Mouse (Mus musculus) liver, postnatal 0 days (tissue): ENCODE results near the gene Epas1. TPM values are rescaled to one million over a fixed set of nuclear protein-coding genes. Genes with fewer than 3 reads are reported as not detected.

Experiments used
- ATAC-seq: fragments of 200-750 bp; cut with Nextera tagmentation; 2 replicates; pipeline ENCODE4 v1.8.0; 2017; ENCODE audit warnings: mild to moderate bottlenecking, moderate library complexity
- DNase-seq: peaks from one replicate; pipeline ENCODE4 v3.0.0-alpha.2; 2016
- H3K27ac ChIP-seq: fragments of 300-500 bp; sonication (generic); 2 replicates; pipeline ENCODE4 v1.5.1; 2014; ENCODE audit warnings: antibody characterized with exemption, moderate library complexity, mild to moderate bottlenecking, low read depth
- H3K27me3 ChIP-seq: fragments of 300-500 bp; sonication (generic); 2 replicates; pipeline ENCODE4 v1.6.1; 2014; ENCODE audit warnings: low read length, control low read depth, mixed read lengths; ENCODE audit not compliant: insufficient read depth
- H3K36me3 ChIP-seq: fragments of 300-500 bp; sonication (generic); replicated peaks from 2 replicates; pipeline ENCODE4 v1.6.1; 2014; ENCODE audit warnings: mild to moderate bottlenecking, control low read depth, low read length, moderate library complexity, mixed read lengths; ENCODE audit not compliant: insufficient read depth
- H3K4me1 ChIP-seq: fragments of 300-500 bp; sonication (generic); 2 replicates; pipeline ENCODE4 v1.6.1; 2014; ENCODE audit warnings: antibody characterized with exemption, mild to moderate bottlenecking, control low read depth; ENCODE audit not compliant: insufficient read depth
- H3K4me2 ChIP-seq: fragments of 300-500 bp; sonication (generic); 2 replicates; pipeline ENCODE4 v1.6.1; 2014; ENCODE audit warnings: low read depth, mild to moderate bottlenecking, low read length, moderate library complexity, mixed read lengths
- H3K4me3 ChIP-seq: fragments of 300-500 bp; sonication (generic); 2 replicates; pipeline ENCODE4 v1.5.1; 2014; ENCODE audit warnings: low read depth, low read length
- H3K9ac ChIP-seq: fragments of 300-500 bp; sonication (generic); replicated peaks from 2 replicates; pipeline ENCODE4 v1.6.1; 2014; ENCODE audit warnings: mild to moderate bottlenecking, moderate library complexity
- H3K9me3 ChIP-seq: fragments of 300-500 bp; sonication (generic); 2 replicates; pipeline ENCODE4 v1.6.1; 2016; ENCODE audit warnings: mild to moderate bottlenecking, control low read depth, low read length, mixed read lengths
- CTCF ChIP-seq: sonication (generic); IDR thresholded peaks from 2 replicates; pipeline ENCODE4 v1.5.1; 2016; ENCODE audit warnings: antibody characterized with exemption, low read depth
- EP300 ChIP-seq: IDR thresholded peaks from 2 replicates; pipeline ENCODE4 v1.6.1; 2016; ENCODE audit warnings: antibody characterized with exemption, low read depth, mild to moderate bottlenecking
- WGBS: fragments of 180-500 bp; shearing (Covaris S2); extraction: QIAGEN DNeasy Blood & Tissue Kit; methylation state at CpG from one replicate; pipeline ENCODE4 v1.1.7; 2014; ENCODE audit not compliant: insufficient replicate concordance; 5-methylcytosine and 5-hydroxymethylcytosine counted together
- polyA plus RNA-seq: library from polyadenylated mRNA; unstranded; fragments of >200 nt; fragmentation: Nextera tagmentation; extraction: Ambion mirVana; gene quantifications from 2 replicates; pipeline ENCODE4 v1.2.1, GENCODE M21; 2015

Gene Epas1
- polyA plus RNA-seq, 1 experiment from 2014 or later: 8.2 TPM

DNA sequence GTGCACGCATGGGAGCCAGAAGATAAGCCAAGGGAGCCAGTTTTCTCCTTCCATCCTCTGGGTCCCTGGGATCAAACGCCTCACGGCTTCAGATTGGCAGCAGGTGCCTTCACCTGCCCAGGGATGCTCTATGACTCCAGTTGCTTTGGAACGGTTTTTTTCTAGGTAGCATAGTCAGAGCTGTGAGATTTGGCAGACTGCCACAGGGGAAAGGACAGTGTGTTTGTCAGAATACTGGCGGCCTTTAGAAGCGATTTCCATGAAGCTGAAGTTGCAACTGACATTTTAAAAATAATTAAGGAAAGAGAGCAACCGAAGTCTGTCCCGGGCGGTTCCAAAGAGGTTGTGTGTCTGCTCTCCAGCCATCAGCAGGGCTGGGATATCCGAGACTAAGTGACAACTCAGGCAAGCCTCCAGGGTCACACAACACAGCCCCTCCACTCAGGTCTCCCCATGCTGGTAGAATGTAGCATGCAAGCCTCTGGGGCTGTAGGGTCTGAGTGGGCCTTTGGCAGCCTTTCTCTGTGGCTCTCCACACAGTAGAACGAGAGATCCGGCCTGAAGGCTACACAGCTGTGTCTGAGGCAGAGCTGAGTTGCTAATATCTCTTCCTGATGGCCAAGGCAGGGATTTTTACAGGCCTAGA is 28.4 kb downstream of the Epas1 start:
- DNase-seq (peak; percentile 41), ATAC-seq (no peak)
- Histone ChIP-seq H3K9ac (0 out of 2 replicates have a peak overlapping the region, but pooled peaks have one; percentile 21), H3K9me3 (no peaks in the 10 kb centered on the region), H3K27me3 (no peaks in the 10 kb centered on the region), H3K4me2 (no peak overlapping the region), H3K36me3 (0 out of 2 replicates have a peak, but pooled peaks cover 5% of the 10 kb centered on the region), H3K4me1 (peaks cover 2% of the 10 kb centered on the region; the same call in 1 of the 2 replicates), H3K4me3 (no peak overlapping the region), H3K27ac (0 out of 2 replicates have a peak overlapping the region, but pooled peaks have one; percentile 7)
- no peak for TF ChIP-seq CTCF
- TF ChIP-seq EP300: no peak
- WGBS: 60% methylated on average over 12 of the region's 12 CpGs

DNA sequence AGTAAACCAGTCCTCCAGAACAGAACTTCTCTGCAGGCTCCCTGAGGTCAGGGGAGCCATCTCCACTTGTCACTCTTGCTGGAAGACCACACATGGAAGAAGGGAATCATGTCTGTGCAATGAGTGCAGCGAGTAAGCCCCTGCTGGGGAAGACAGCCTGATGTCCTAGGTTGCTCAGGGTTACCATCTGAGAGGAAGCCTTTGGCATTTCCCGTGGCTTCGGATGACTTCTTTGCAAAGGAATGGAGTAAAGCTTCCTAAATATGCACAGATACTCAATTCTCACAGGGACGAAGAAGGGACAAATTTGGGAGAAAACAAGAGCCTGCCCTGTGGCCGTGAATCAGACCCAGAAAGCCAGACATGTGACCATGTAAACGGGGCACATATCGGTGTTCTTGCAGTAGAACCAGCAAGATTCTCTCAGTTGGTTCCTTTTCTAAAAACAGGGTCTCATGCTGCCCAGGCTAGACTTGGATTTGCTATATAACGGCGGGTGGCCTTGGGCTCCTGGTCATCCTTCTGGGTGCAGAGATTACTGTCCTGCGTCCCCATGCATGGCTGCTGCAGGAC is 31.0 kb downstream of the Epas1 start:
- 63% methylated on average over 10 of the region's 10 CpGs for whole genome bisulfite sequencing
- no peak for TF ChIP-seq EP300
- TF ChIP-seq CTCF: no peak
- Histone ChIP-seq H3K9ac (no peak overlapping the region), H3K9me3 (no peaks in the 10 kb centered on the region), H3K4me1 (peaks cover 7% of the 10 kb centered on the region), H3K4me3 (no peak overlapping the region), H3K27ac (peak overlapping the region; percentile 24; the same call in 1 of the 2 replicates), H3K36me3 (0 out of 2 replicates have a peak, but pooled peaks cover 6% of the 10 kb centered on the region), H3K4me2 (no peak overlapping the region), H3K27me3 (no peaks in the 10 kb centered on the region)
- ATAC-seq (no peak), DNase-seq (no peak)

DNA sequence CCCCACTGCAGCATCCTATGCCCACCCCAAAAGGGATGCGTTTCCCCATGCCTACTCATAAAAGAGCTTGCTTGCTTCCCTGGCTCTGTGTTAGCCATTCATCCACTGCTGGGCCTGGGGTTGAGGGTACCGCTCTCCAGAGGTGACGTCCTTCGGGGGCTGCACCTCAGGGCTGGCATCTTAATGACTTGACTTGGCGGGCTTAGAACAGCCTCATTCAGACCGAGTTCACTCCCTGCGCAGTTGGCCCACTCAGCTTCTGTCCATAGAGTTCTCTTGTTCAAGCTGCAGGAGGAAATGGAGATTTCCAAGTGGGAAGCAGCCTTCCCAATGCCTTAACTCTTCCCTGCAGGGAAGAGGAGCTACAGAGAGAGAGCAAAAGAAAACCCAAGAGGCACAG is 32.1 kb downstream of the Epas1 start:
- Histone ChIP-seq H3K9me3 (no peaks in the 10 kb centered on the region), H3K9ac (no peak overlapping the region), H3K27ac (no peak overlapping the region), H3K27me3 (no peaks in the 10 kb centered on the region), H3K4me2 (no peak overlapping the region), H3K4me3 (no peak overlapping the region), H3K36me3 (0 out of 2 replicates have a peak, but pooled peaks cover 6% of the 10 kb centered on the region), H3K4me1 (peaks cover 7% of the 10 kb centered on the region)
- no peak for TF ChIP-seq EP300
- no peak for TF ChIP-seq CTCF
- DNase-seq: no peak
- 62% methylated on average over 7 of the region's 7 CpGs for WGBS
- ATAC-seq: no peak

DNA sequence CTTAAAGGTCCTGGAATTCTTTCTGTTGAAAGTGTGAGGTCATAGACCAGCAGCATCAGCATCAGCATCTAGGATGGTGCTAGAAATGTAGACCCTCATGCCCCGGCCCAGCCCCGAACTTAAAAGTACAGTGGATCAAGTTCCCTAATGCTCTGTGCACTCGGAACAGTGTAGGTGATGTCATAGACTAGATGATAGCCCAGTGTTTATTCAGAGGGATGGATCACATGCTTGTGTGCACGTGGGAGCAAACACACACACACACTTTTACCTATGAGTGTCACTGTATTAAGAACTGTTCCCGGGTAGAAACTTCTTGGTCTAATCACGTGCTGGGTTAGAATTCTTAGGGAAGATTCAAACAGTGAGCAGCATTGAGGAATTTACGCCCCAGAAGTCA is 33.0 kb downstream of the Epas1 start:
- no peak overlapping the region for H3K4me3 ChIP-seq
- no peak overlapping the region for H3K27ac ChIP-seq
- H3K9ac ChIP-seq: no peak overlapping the region
- H3K9me3 ChIP-seq: no peaks in the 10 kb centered on the region
- H3K27me3 ChIP-seq: no peaks in the 10 kb centered on the region
- H3K4me2 ChIP-seq: no peak overlapping the region
- peak; percentile 54; the same call in 1 of the 2 replicates for ATAC-seq
- H3K4me1 ChIP-seq: peaks cover 7% of the 10 kb centered on the region
- TF ChIP-seq EP300: no peak
- no peak for TF ChIP-seq CTCF
- 67% methylated on average over 7 of the region's 7 CpGs for WGBS
- no peak for DNase-seq
- H3K36me3 ChIP-seq: 0 out of 2 replicates have a peak, but pooled peaks cover 6% of the 10 kb centered on the region

DNA sequence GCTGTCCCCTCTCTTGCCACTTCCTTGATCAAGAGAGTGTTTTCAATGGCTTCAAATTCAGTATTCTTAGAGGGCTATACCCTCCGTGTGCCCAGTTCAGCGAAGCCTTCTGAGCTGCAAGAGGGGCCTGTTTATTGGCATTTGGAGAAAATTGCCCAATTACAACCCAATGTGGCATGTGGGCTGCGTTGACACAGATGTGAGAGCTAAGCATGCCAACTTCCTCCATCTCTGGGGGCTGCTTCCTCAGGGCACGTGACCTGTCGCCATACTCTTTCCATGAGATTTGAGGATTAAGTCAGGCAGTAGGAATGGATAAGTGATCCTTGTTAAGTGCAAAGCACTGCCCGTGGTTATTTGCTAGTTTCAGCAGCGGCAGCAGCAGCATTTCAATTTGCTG is 34.3 kb downstream of the Epas1 start:
- ATAC-seq (no peak), DNase-seq (no peak)
- 49% methylated on average over 7 of the region's 7 CpGs for WGBS
- H3K4me3 ChIP-seq: no peak overlapping the region
- no peaks in the 10 kb centered on the region for H3K27me3 ChIP-seq
- no peak overlapping the region for H3K4me2 ChIP-seq
- peaks cover 7% of the 10 kb centered on the region for H3K4me1 ChIP-seq
- H3K27ac ChIP-seq: no peak overlapping the region
- H3K9me3 ChIP-seq: no peaks in the 10 kb centered on the region
- H3K36me3 ChIP-seq: 0 out of 2 replicates have a peak, but pooled peaks cover 6% of the 10 kb centered on the region
- TF ChIP-seq CTCF: no peak
- TF ChIP-seq EP300: no peak
- H3K9ac ChIP-seq: no peak overlapping the region

DNA sequence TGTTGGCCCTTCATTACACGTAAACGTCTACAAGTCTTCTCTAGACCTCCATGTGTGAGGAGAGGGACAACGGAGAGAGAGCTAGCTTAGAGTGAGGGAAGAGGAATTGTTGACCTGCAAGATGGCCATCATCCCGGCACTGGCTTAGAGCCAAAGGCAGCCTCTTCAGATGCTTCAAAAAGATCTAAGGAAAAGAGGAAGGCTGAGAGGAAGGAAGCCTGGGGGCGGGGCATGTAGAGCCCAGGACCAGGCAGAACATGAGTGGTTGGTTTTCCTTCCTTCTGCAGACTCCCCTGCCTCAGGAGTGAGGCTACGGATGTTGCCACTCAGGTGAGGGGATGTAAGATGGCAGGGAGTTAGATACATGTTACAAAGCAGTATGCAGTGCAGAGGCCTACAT is 34.8 kb downstream of the Epas1 start:
- H3K4me2 ChIP-seq: no peak overlapping the region
- ATAC-seq (no peak), DNase-seq (no peak)
- 50% methylated on average over 6 of the region's 6 CpGs for WGBS
- H3K36me3 ChIP-seq: 0 out of 2 replicates have a peak, but pooled peaks cover 6% of the 10 kb centered on the region
- no peak overlapping the region for H3K4me3 ChIP-seq
- TF ChIP-seq EP300 (no peak), CTCF (no peak)
- no peaks in the 10 kb centered on the region for H3K27me3 ChIP-seq
- no peak overlapping the region for H3K27ac ChIP-seq
- peaks cover 7% of the 10 kb centered on the region for H3K4me1 ChIP-seq
- no peaks in the 10 kb centered on the region for H3K9me3 ChIP-seq
- no peak overlapping the region for H3K9ac ChIP-seq
